Mouse (Mus musculus) liver, embryonic 14.5 days (tissue): Measurements from ENCODE around the gene Asb6. TPM values are rescaled to one million over a fixed set of nuclear protein-coding genes. Genes with fewer than 3 reads are reported as not detected.

Experiments
- ATAC-seq: fragments of 200-750 bp; cut with Nextera tagmentation; 2 replicates; pipeline ENCODE4 v1.8.0; 2017; ENCODE audit warnings: moderate number of reproducible peaks, mild to moderate bottlenecking, moderate library complexity; ENCODE audit not compliant: insufficient read depth
- DNase-seq, 3 experiments: peaks; one replicate each; pipeline ENCODE4 v3.0.0-alpha.2; 2012 to 2013; ENCODE audit warnings: low read depth in 3 of 3, low spot score in 3 of 3
- H3K27ac ChIP-seq: fragments of 300-500 bp; sonication (generic); 2 replicates; pipeline ENCODE4 v1.5.1; 2014; ENCODE audit warnings: moderate library complexity, mild to moderate bottlenecking, control low read depth, inconsistent platforms
- H3K27me3 ChIP-seq: fragments of 300-500 bp; sonication (generic); 2 replicates; pipeline ENCODE4 v1.6.1; 2014; ENCODE audit warnings: mild to moderate bottlenecking, low read length, moderate library complexity; ENCODE audit not compliant: control insufficient read depth, insufficient read depth
- H3K36me3 ChIP-seq: fragments of 300-500 bp; sonication (generic); replicated peaks from 2 replicates; pipeline ENCODE4 v1.6.1; 2014; ENCODE audit warnings: low read depth; ENCODE audit not compliant: control insufficient read depth, insufficient read depth
- H3K4me1 ChIP-seq, 2 experiments: fragments of 200-500 bp in 1 of 2; fragments of 300-500 bp in 1 of 2; sonication (generic) in 1 of 2; replicated peaks; 2 replicates each; pipeline ENCODE4 v1.6.1; 2012 to 2014; ENCODE audit warnings: antibody characterized with exemption in 1 of 2, inconsistent platforms in 1 of 2, low read length in 1 of 2; ENCODE audit not compliant: control insufficient read depth in 2 of 2, insufficient read depth in 2 of 2
- H3K4me2 ChIP-seq: fragments of 300-500 bp; sonication (generic); 2 replicates; pipeline ENCODE4 v1.6.1; 2014; ENCODE audit warnings: low read depth, mild to moderate bottlenecking, control low read depth, moderate library complexity
- H3K4me3 ChIP-seq, 2 experiments: fragments of 200-500 bp in 1 of 2; fragments of 300-500 bp in 1 of 2; sonication (generic) in 1 of 2; 2 replicates each; pipeline ENCODE4 v1.5.1; 2012 to 2014; ENCODE audit warnings: low read depth in 2 of 2, low read length in 2 of 2, mild to moderate bottlenecking in 2 of 2, control low read depth in 1 of 2, inconsistent platforms in 1 of 2, moderate library complexity in 1 of 2; ENCODE audit not compliant: insufficient read depth in 1 of 2
- H3K9ac ChIP-seq: fragments of 300-500 bp; sonication (generic); replicated peaks from 2 replicates; pipeline ENCODE4 v1.6.1; 2014; ENCODE audit warnings: mild to moderate bottlenecking, control low read depth, moderate library complexity
- H3K9me3 ChIP-seq: fragments of 300-500 bp; sonication (generic); 2 replicates; pipeline ENCODE4 v1.6.1; 2016; ENCODE audit warnings: low read length, mixed read lengths; ENCODE audit not compliant: control insufficient read depth
- CTCF ChIP-seq: IDR thresholded peaks from 2 replicates; pipeline ENCODE4 v1.5.1; 2016; ENCODE audit warnings: antibody characterized with exemption, low read depth, control low read depth
- EP300 ChIP-seq: IDR thresholded peaks from 2 replicates; pipeline ENCODE4 v1.6.1; 2016; ENCODE audit warnings: antibody characterized with exemption, low read depth
- WGBS: fragments of 180-500 bp; shearing (Covaris S2); extraction: QIAGEN DNeasy Blood & Tissue Kit; methylation state at CpG from one replicate; pipeline ENCODE4 v1.1.7; 2014; ENCODE audit not compliant: insufficient replicate concordance; 5-methylcytosine and 5-hydroxymethylcytosine counted together
- polyA plus RNA-seq, 2 experiments: library from polyadenylated mRNA; depleted of rRNA in 1 of 2; stranded (reverse) in 1 of 2; unstranded in 1 of 2; fragments of >200 nt; fragmentation: Nextera tagmentation in 1 of 2; extraction: Ambion mirVana in 1 of 2; gene quantifications; 2 replicates each; pipeline versions ENCODE4 v1.2.1 to v1.2.3; 2012 to 2014

Gene Asb6
- polyA plus RNA-seq, 2 experiments: 25.9 to 27.0 TPM

GRCm38 (mm10) chr2:30836238-30836990 lies 6.3 kb upstream of the Asb6 start:
- H3K4me1 ChIP-seq: peaks cover 4 to 8% of the 10 kb centered on the region in 2 experiments
- peaks cover under 1% of the 10 kb centered on the region; the same call in 1 of the 2 replicates for H3K27me3 ChIP-seq
- peak overlapping the region; percentile 16; the same call in 1 of the 2 replicates for H3K4me2 ChIP-seq
- H3K9ac ChIP-seq: no peak overlapping the region
- no peaks in the 10 kb centered on the region for H3K36me3 ChIP-seq
- WGBS: 18% methylated on average over 20 of the region's 21 CpGs
- DNase-seq (no peak), ATAC-seq (peak; percentile 56; the same call in 1 of the 2 replicates)
- TF ChIP-seq CTCF (no peak), EP300 (no peak)
- no peaks in the 10 kb centered on the region for H3K9me3 ChIP-seq
- H3K27ac ChIP-seq: no peak overlapping the region
- H3K4me3 ChIP-seq: no peak overlapping the region

- ATAC-seq (no peak), DNase-seq (no peak)
- no peaks in the 10 kb centered on the region for H3K9me3 ChIP-seq
- H3K36me3 ChIP-seq: no peaks in the 10 kb centered on the region
- peaks cover 4 to 8% of the 10 kb centered on the region in 2 experiments for H3K4me1 ChIP-seq
- 53% methylated on average over 9 of the region's 10 CpGs for WGBS
- no peak within 1 kb of the TSS for H3K4me2 ChIP-seq
- no peaks in the 10 kb centered on the region for H3K27me3 ChIP-seq
- H3K27ac ChIP-seq: no peak within 1 kb of the TSS
- H3K9ac ChIP-seq: no peak within 1 kb of the TSS
- TF ChIP-seq CTCF: no peak
- no peak for TF ChIP-seq EP300
- H3K4me3 ChIP-seq: no peak within 1 kb of the TSS
Measured at GRCm38 (mm10) chr2:30834373-30835022, 4.4 kb upstream of the Asb6 start, which contains the start of gene Prrx2. Gene Prrx2, plus strand, starts transcription at chr2:30834972.

- H3K27ac ChIP-seq: no peak overlapping the region
- no peaks in the 10 kb centered on the region for H3K36me3 ChIP-seq
- no peaks in the 10 kb centered on the region for H3K9me3 ChIP-seq
- H3K4me2 ChIP-seq: no peak overlapping the region
- H3K4me1 ChIP-seq: peaks cover 9 to 15% of the 10 kb centered on the region in 2 experiments
- no peak for DNase-seq
- H3K27me3 ChIP-seq: no peaks in the 10 kb centered on the region
- H3K4me3 ChIP-seq: no peak overlapping the region
- 44% methylated on average over 5 of the region's 5 CpGs for WGBS
- H3K9ac ChIP-seq: no peak overlapping the region
- no peak for ATAC-seq
- TF ChIP-seq EP300 (no peak), CTCF (no peak)
Measured at GRCm38 (mm10) chr2:30833644-30834043, 3.5 kb upstream of the Asb6 start.

- H3K4me2 ChIP-seq: no peak overlapping the region
- DNase-seq (peak in 2 of 3 experiments; percentile 56 to 61), ATAC-seq (no peak)
- TF ChIP-seq CTCF (peak; percentile 90), EP300 (no peak)
- H3K27ac ChIP-seq: no peak overlapping the region
- no peaks in the 10 kb centered on the region for H3K9me3 ChIP-seq
- H3K4me1 ChIP-seq: peaks cover 18 to 23% of the 10 kb centered on the region in 2 experiments
- peaks cover 25% of the 10 kb centered on the region for H3K36me3 ChIP-seq
- H3K27me3 ChIP-seq: no peaks in the 10 kb centered on the region
- no peak overlapping the region for H3K4me3 ChIP-seq
- 14% methylated on average over 5 of the region's 5 CpGs for WGBS
- H3K9ac ChIP-seq: no peak overlapping the region
Measured at GRCm38 (mm10) chr2:30829315-30829714, 818 bp downstream of the Asb6 start.

GRCm38 (mm10) chr2:30827749-30828475 lies 2.2 kb downstream of the Asb6 start:
- Histone ChIP-seq H3K9ac (peak overlapping the region; percentile 98), H3K4me2 (peak overlapping the region; percentile 73), H3K36me3 (peaks cover 39% of the 10 kb centered on the region), H3K4me3 (peak overlapping the region; percentile 80 to 99), H3K27me3 (no peaks in the 10 kb centered on the region), H3K9me3 (no peaks in the 10 kb centered on the region), H3K27ac (peak overlapping the region; percentile 97), H3K4me1 (peaks cover 18 to 23% of the 10 kb centered on the region in 2 experiments)
- ATAC-seq (peak; percentile 79), DNase-seq (peak; percentile 85 to 86 (median 86))
- TF ChIP-seq CTCF (peak; percentile 99), EP300 (0 out of 2 replicates have a peak, but pooled peaks have one; percentile 37)
- WGBS: under 1% methylated on average over 63 of the region's 63 CpGs
